Mouse (Mus musculus) embryonic fibroblast, embryonic 13.5 days (primary cell): ENCODE measurements around the gene Ott.
"Not testable (repeated sequence)": the region's sequence is repeated elsewhere in the genome, so short reads cannot be mapped to it uniquely, and the experiment has no call there.

Experiments used
- CTCF ChIP-seq: IDR thresholded peaks from 2 replicates; pipeline ENCODE4 v1.5.1; 2011; ENCODE audit warnings: mild to moderate bottlenecking, control low read depth, low read length, moderate library complexity, borderline replicate concordance; ENCODE audit not compliant: insufficient read depth
- POLR2A ChIP-seq: IDR thresholded peaks from 2 replicates; pipeline ENCODE4 v1.6.1; 2011; ENCODE audit warnings: low read depth, mild to moderate bottlenecking, control low read depth, low read length, moderate library complexity

- not testable (repeated sequence) for TF ChIP-seq CTCF, POLR2A
Observed at GRCm38 (mm10) chrX:149073982-149074381, at the start of gene Ott.
